Mouse (Mus musculus): ENCODE measurements at regions not wholly inside any gene's neighbourhood (a gene's known extent, or its start where the extent isn't known, plus 50 kb on each side); places are given as distances from the start of the nearest gene placed in this dataset.

DNA sequence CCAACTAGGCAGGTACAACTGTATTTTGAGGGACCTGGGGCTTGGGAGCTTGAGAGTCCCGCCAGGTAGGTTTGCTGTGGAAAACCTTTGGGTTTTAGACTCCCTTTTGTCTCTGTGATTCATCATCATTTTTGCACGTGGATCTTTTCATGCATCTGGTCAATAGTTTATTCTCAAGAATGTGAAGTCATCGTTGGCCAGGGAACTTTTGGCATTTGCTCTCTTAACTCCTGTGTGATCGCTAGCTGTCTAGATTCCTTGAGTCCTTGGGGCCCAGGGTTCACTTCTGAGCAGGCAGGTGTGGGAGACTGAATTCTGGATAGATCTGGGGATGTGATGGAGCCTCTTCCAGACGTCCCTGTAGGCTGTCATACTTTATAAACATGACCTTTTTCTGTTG lies 207.5 kb downstream of the Fndc1 start:
- TF ChIP-seq CTCF (IDR thresholded peaks at IDR 0.05; ENCODE audit: borderline replicate concordance, control insufficient read depth, extremely low read depth, insufficient read depth, low read length, poor library complexity) (no peak), POLR2A (IDR thresholded peaks at IDR 0.05; ENCODE audit: control insufficient read depth, extremely low read depth, insufficient read depth, low read length, poor library complexity) (no peak)

All from thymus, adult 2 months (tissue).